Mouse (Mus musculus): ENCODE data around the gene Tas2r131.
"Not testable (repeated sequence)": the region's sequence is repeated elsewhere in the genome, so short reads cannot be mapped to it uniquely, and the experiment has no call there.

Gene Tas2r131

GRCm38 (mm10) chr6:132957819-132958218, at the start of gene Tas2r131:
TSS of gene Tas2r131 (minus strand) at chr6:132957919.
- DNase-seq (ENCODE audit: low spot score) = no peak

GRCm38 (mm10) chr6:132980865-132981264, 23.1 kb upstream of the Tas2r131 start, which contains the start of gene Tas2r109:
TSS of gene Tas2r109 (minus strand) at chr6:132980965.
- no peak for DNase-seq (ENCODE audit: low spot score)

GRCm38 (mm10) chr6:132950802-132951201, 6.9 kb downstream of the Tas2r131 start, which contains the start of gene Tas2r129:
TSS of gene Tas2r129 (plus strand) at chr6:132951102.
- no peak for DNase-seq (ENCODE audit: low spot score)

- DNase-seq (ENCODE audit: low spot score) = not testable (repeated sequence)
Measured at GRCm38 (mm10) chr6:132941376-132941775, 16.3 kb downstream of the Tas2r131 start.

GRCm38 (mm10) chr6:132909351-132909750, 48.4 kb downstream of the Tas2r131 start, which contains the start of gene Tas2r125:
TSS of gene Tas2r125 (plus strand) at chr6:132909651.
- no peak for DNase-seq (ENCODE audit: low spot score)

Data from ovary, postnatal 36 days (tissue).